Mouse (Mus musculus): ENCODE data around the gene 4930518I15Rik. TPM values are rescaled to one million over a fixed set of nuclear protein-coding genes. Genes with fewer than 3 reads are reported as not detected.

Gene 4930518I15Rik
- polyA plus RNA-seq, 1 experiment from 2014 or later: 4.6 TPM

DNA sequence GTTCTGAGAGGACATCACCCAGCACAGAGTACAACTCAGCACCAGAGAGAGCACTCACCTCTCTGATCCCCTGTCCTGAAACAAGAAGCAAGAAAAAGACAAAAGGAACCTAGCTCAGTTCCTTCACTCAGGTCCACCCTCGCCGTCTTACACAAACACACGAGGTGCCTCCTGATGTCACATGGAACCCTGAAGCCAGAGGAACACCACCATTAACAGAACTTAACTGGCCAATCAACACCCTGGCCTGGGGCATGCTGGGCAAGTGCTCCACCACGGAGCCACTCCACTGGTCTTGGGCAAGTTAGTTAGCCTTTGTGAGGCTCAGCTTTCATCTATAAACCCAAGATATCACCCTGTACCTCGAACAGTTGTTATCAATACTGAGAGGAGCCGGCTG, 50.9 kb downstream of the 4930518I15Rik start:
- Histone ChIP-seq H3K27me3 (ENCODE audit: control insufficient read depth, insufficient read depth, low read length) (no peaks in the 10 kb centered on the region), H3K9ac (ENCODE audit: low read depth, low read length) (no peak overlapping the region), H3K4me2 (no peak overlapping the region), H3K27ac (ENCODE audit: low read depth, low read length) (no peak overlapping the region), H3K4me1 (ENCODE audit: control insufficient read depth, insufficient read depth, low read length) (no peaks in the 10 kb centered on the region), H3K9me3 (replicated peaks; ENCODE audit: control insufficient read depth, low read length) (no peaks in the 10 kb centered on the region), H3K4me3 (ENCODE audit: low read depth, low read length) (no peak overlapping the region), H3K36me3 (ENCODE audit: control insufficient read depth, insufficient read depth, low read length) (no peaks in the 10 kb centered on the region)
- 60% methylated on average over 6 of the region's 6 CpGs for WGBS (ENCODE audit: insufficient replicate concordance)
- ATAC-seq (replicated peaks; ENCODE audit: insufficient number of reproducible peaks, low FRiP score, low TSS enrichment): no peak

Other genes starting within 250 kb of the 4930518I15Rik start
- 70.5 and 76.3 TPM in 2 replicates for gene Dlgap4, start 244.2 kb downstream of the 4930518I15Rik start, polyA plus RNA-seq (2014; fragmentation: Nextera tagmentation; extraction: Ambion mirVana)
- gene Myl9, start 82.5 kb downstream of the 4930518I15Rik start, polyA plus RNA-seq (2014; fragmentation: Nextera tagmentation; extraction: Ambion mirVana): 2,229 and 2,268 TPM in 2 replicates
- 42.7 and 44.1 TPM in 2 replicates for gene Tgif2, start 17.9 kb downstream of the 4930518I15Rik start, polyA plus RNA-seq (2014; fragmentation: Nextera tagmentation; extraction: Ambion mirVana)
- gene Rab5if, start 5.2 kb upstream of the 4930518I15Rik start, polyA plus RNA-seq (2014; fragmentation: Nextera tagmentation; extraction: Ambion mirVana): 191 TPM in 2 replicates
- 1.0 and 1.1 TPM in 2 replicates for gene Sla2, start 29.2 kb upstream of the 4930518I15Rik start, polyA plus RNA-seq (2014; fragmentation: Nextera tagmentation; extraction: Ambion mirVana)
- gene Ndrg3, start 134.1 kb upstream of the 4930518I15Rik start, polyA plus RNA-seq (2014; fragmentation: Nextera tagmentation; extraction: Ambion mirVana): 34.4 and 38.1 TPM in 2 replicates
- gene Dsn1, start 149.2 kb upstream of the 4930518I15Rik start, polyA plus RNA-seq (2014; fragmentation: Nextera tagmentation; extraction: Ambion mirVana): 38.4 and 48.4 TPM in 2 replicates
- 3.4 and 3.6 TPM in 2 replicates for gene Soga1, start 221.3 kb upstream of the 4930518I15Rik start, polyA plus RNA-seq (2014; fragmentation: Nextera tagmentation; extraction: Ambion mirVana)
- 0.26 TPM in 1 of 2 replicates, not detected in the other for gene Tldc2, start 229.1 kb upstream of the 4930518I15Rik start, polyA plus RNA-seq (2014; fragmentation: Nextera tagmentation; extraction: Ambion mirVana)

Measured in heart, embryonic 11.5 days (tissue).